Mouse (Mus musculus): Measurements from ENCODE around the gene Arhgap23. TPM values are rescaled to one million over a fixed set of nuclear protein-coding genes. Genes with fewer than 3 reads are reported as not detected.

Arhgap23 gene
- polyA plus RNA-seq, 1 experiment, result 77.2 TPM

DNA sequence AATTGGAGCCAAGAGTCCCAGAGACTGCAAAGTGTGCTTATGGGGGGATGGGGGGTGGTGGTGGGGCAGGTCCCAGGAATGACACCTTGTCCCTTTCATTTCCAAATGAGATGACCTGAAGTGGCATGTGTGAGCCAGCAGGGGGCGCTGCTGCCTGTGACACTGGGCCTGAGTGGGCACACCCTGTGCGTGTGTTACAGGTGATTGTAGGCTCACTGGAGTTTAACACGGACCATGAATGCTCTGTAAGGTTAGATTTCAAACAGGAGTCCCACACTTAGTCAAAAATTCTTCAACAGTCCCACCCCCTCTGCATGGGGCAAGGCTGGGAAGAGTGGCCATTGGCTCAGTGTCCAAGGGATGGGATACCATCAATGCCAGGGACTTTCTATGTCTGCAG, 16.7 kb downstream of the Arhgap23 start:
- Histone ChIP-seq H3K4me1 (ENCODE audit: control insufficient read depth, insufficient read depth, low read length) (peaks cover 10% of the 10 kb centered on the region), H3K27ac (ENCODE audit: insufficient read depth, low read length) (no peak overlapping the region), H3K27me3 (ENCODE audit: control insufficient read depth, insufficient read depth, low read length) (no peaks in the 10 kb centered on the region), H3K4me3 (replicated peaks; ENCODE audit: insufficient read depth, low read depth, low read length) (no peak overlapping the region)
- peak; percentile 75 to 82 for DNase-seq
- TF ChIP-seq CTCF (IDR thresholded peaks at IDR 0.05; ENCODE audit: borderline replicate concordance, insufficient read depth, low read depth, low read length), result peak; percentile 99
- TF ChIP-seq POLR2A (IDR thresholded peaks at IDR 0.05; ENCODE audit: borderline replicate concordance, insufficient read depth, low read length), result no peak
- WGBS, result 7% methylated on average over 3 of the region's 3 CpGs

DNA sequence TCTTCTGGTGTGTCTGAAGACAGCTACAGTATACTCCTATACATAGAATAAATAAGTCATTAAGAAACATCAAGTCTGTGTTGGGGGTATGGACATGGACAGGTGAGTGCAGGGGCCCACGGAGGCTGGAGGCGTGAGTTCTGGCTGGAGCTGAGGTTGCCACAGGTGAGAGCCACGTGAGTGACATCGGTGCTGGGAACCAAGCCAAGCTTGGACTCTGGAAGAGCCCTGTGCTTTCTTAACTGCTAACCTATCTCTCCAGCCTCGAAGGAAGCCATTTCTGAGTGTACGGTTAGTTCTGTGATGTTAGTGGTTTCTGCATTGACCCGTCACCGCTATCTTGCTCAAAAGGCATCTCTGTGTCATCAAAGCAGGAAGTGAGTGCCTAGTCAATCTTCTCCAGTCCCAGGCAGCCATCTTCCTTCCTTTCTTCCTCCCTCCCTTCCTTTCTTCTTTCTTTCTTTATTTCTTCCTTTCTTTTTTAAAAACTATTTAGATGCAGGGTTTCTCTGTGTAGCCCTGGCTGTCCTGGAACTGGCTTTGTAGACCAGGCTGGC, 17.7 kb downstream of the Arhgap23 start:
- TF ChIP-seq CTCF (IDR thresholded peaks at IDR 0.05; ENCODE audit: borderline replicate concordance, insufficient read depth, low read depth, low read length) (no peak), POLR2A (IDR thresholded peaks at IDR 0.05; ENCODE audit: borderline replicate concordance, insufficient read depth, low read length) (no peak)
- no peak for DNase-seq
- Histone ChIP-seq H3K4me1 (ENCODE audit: control insufficient read depth, insufficient read depth, low read length) (peaks cover 10% of the 10 kb centered on the region), H3K27me3 (ENCODE audit: control insufficient read depth, insufficient read depth, low read length) (no peaks in the 10 kb centered on the region), H3K27ac (ENCODE audit: insufficient read depth, low read length) (no peak overlapping the region), H3K4me3 (replicated peaks; ENCODE audit: insufficient read depth, low read depth, low read length) (no peak overlapping the region)
- WGBS, result 70% methylated on average over 8 of the region's 8 CpGs

DNA sequence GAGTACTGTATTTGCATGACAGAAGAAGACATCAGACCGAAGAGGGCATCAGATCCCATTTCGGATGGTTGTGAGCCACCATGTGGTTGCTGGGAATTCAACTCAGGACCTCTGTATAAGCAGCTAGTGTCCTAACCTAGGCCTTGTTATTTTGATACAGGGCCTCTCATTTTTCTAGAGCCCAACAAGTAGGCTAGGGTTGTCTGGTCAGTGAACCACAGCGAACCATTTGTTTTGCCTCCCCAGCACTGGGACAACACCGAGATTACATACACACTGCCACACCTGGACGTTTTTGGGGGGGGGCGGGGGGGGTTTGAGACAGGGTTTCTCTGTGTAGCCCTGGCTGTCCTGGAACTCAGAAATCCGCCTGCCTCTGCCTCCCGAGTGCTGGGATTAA, 18.8 kb downstream of the Arhgap23 start:
- DNase-seq, result no peak
- H3K4me1 ChIP-seq (ENCODE audit: control insufficient read depth, insufficient read depth, low read length), result peaks cover 6% of the 10 kb centered on the region
- TF ChIP-seq CTCF (IDR thresholded peaks at IDR 0.05; ENCODE audit: borderline replicate concordance, insufficient read depth, low read depth, low read length) (no peak), POLR2A (IDR thresholded peaks at IDR 0.05; ENCODE audit: borderline replicate concordance, insufficient read depth, low read length) (no peak)
- 83% methylated on average over 8 of the region's 8 CpGs for WGBS
- no peak overlapping the region for H3K27ac ChIP-seq (ENCODE audit: insufficient read depth, low read length)
- no peaks in the 10 kb centered on the region for H3K27me3 ChIP-seq (ENCODE audit: control insufficient read depth, insufficient read depth, low read length)
- no peak overlapping the region for H3K4me3 ChIP-seq (replicated peaks; ENCODE audit: insufficient read depth, low read depth, low read length)

- TF ChIP-seq POLR2A (IDR thresholded peaks at IDR 0.05; ENCODE audit: borderline replicate concordance, insufficient read depth, low read length) (no peak), CTCF (IDR thresholded peaks at IDR 0.05; ENCODE audit: borderline replicate concordance, insufficient read depth, low read depth, low read length) (peak; percentile 35; the same call in 1 of the 2 replicates)
- Histone ChIP-seq H3K27me3 (ENCODE audit: control insufficient read depth, insufficient read depth, low read length) (no peaks in the 10 kb centered on the region), H3K4me1 (ENCODE audit: control insufficient read depth, insufficient read depth, low read length) (peaks cover 6% of the 10 kb centered on the region), H3K4me3 (replicated peaks; ENCODE audit: insufficient read depth, low read depth, low read length) (peak overlapping the region; percentile 53), H3K27ac (ENCODE audit: insufficient read depth, low read length) (peak overlapping the region; percentile 79)
- DNase-seq, result peak; percentile 50 to 56
- WGBS, result 14% methylated on average over 15 of the region's 15 CpGs
Observed at GRCm38 (mm10) chr11:97434704-97435454, 19.5 kb downstream of the Arhgap23 start.

DNA sequence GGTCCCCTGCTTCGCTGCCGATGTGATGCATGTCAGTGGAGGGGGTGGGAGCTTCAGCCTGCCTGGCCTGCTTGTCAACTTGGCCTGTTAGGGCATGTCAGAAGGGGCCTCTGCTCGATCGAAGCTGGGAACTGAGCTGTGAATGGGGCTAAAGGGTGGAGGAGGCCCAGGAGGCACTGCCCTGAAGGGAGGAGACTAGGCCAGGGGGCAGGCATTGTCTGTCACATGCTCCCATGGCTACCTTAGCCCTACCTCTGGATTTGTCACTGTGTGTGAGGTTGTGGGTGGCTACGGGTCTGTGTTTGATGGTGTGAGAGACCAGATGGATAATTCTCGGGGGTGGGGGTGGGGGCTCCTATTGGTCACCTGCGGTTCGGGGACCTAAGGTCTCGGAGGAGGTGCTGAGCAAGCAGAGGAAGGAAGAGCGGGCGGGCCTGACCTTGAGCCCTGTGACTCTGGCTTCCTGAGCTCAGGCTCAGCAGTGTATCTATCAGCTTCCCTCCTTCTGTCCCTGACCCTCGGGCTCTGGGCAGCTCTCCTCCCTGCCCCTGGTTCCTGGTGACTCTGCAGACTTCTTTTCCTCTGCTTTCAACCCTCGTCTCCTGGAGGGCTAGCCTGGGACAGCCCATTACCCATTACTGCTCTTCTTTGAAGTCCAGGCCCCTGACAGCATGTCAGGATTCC, 20.6 kb downstream of the Arhgap23 start:
- Histone ChIP-seq H3K4me3 (replicated peaks; ENCODE audit: insufficient read depth, low read depth, low read length) (no peak overlapping the region), H3K4me1 (ENCODE audit: control insufficient read depth, insufficient read depth, low read length) (peaks cover 8% of the 10 kb centered on the region), H3K27me3 (ENCODE audit: control insufficient read depth, insufficient read depth, low read length) (no peaks in the 10 kb centered on the region), H3K27ac (ENCODE audit: insufficient read depth, low read length) (no peak overlapping the region)
- DNase-seq, result no peak
- 81% methylated on average over 13 of the region's 13 CpGs for WGBS
- TF ChIP-seq POLR2A (IDR thresholded peaks at IDR 0.05; ENCODE audit: borderline replicate concordance, insufficient read depth, low read length) (no peak), CTCF (IDR thresholded peaks at IDR 0.05; ENCODE audit: borderline replicate concordance, insufficient read depth, low read depth, low read length) (no peak)

DNA sequence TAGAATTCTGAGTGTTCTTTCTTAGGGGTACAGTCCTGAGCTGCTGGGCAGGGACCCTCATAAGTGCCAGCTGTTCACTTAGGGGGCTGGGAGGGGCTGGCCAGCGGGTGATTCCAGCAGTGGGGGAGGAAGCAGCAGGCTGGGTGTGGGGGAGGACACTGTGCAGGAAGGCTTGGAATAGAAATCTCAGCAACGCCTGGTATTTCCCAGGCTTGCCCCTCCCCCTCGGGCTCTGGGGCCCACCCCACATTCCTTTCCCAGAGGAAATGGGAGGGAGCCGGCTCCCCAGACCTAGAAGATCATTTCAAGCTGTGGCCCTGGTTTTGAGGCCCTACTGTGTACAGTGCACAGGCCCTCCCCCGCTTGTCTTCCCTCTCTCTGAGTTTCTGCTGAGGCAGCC, 22.4 kb downstream of the Arhgap23 start:
- DNase-seq, result no peak
- TF ChIP-seq CTCF (IDR thresholded peaks at IDR 0.05; ENCODE audit: borderline replicate concordance, insufficient read depth, low read depth, low read length), result no peak
- TF ChIP-seq POLR2A (IDR thresholded peaks at IDR 0.05; ENCODE audit: borderline replicate concordance, insufficient read depth, low read length), result no peak
- H3K4me3 ChIP-seq (replicated peaks; ENCODE audit: insufficient read depth, low read depth, low read length), result no peak overlapping the region
- no peaks in the 10 kb centered on the region for H3K27me3 ChIP-seq (ENCODE audit: control insufficient read depth, insufficient read depth, low read length)
- H3K4me1 ChIP-seq (ENCODE audit: control insufficient read depth, insufficient read depth, low read length), result peaks cover 11% of the 10 kb centered on the region
- 54% methylated on average over 5 of the region's 5 CpGs for WGBS
- H3K27ac ChIP-seq (ENCODE audit: insufficient read depth, low read length), result no peak overlapping the region

DNA sequence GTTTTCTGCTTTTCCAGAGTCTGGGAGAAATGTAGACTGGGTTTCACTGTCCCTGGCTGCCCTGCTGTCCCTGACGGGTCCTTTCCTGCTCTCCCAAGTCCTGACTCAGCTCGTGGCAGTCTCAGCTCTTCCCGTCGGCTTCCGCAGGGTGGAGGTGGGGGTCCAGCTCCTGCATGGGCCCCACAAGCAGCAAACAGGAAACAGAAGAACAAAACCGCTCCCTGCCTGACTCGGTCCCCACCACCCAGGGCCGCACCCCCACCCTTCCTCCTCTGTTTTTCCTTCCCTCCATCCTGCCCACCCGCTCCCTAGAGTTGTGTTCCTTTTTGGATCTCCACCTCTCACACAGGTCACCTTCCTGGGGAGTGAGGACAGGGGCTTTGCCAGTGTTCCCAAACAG, 23.5 kb downstream of the Arhgap23 start:
- WGBS, result 86% methylated on average over 9 of the region's 9 CpGs
- no peak for DNase-seq
- no peak for TF ChIP-seq CTCF (IDR thresholded peaks at IDR 0.05; ENCODE audit: borderline replicate concordance, insufficient read depth, low read depth, low read length)
- TF ChIP-seq POLR2A (IDR thresholded peaks at IDR 0.05; ENCODE audit: borderline replicate concordance, insufficient read depth, low read length), result no peak

More for the DNA sequence above, 23.5 kb downstream of the Arhgap23 start:
- Histone ChIP-seq H3K27me3 (ENCODE audit: control insufficient read depth, insufficient read depth, low read length) (no peaks in the 10 kb centered on the region), H3K4me1 (ENCODE audit: control insufficient read depth, insufficient read depth, low read length) (peaks cover 11% of the 10 kb centered on the region), H3K27ac (ENCODE audit: insufficient read depth, low read length) (no peak overlapping the region), H3K4me3 (replicated peaks; ENCODE audit: insufficient read depth, low read depth, low read length) (no peak overlapping the region)

Data from cerebellum, adult 2 months (tissue).